Mouse (Mus musculus): ENCODE results near the gene Rpl18. TPM values are rescaled to one million over a fixed set of nuclear protein-coding genes. Genes with fewer than 3 reads are reported as not detected.

Gene Rpl18
- polyA plus RNA-seq, 1 experiment from 2014 or later, result 893 TPM

DNA sequence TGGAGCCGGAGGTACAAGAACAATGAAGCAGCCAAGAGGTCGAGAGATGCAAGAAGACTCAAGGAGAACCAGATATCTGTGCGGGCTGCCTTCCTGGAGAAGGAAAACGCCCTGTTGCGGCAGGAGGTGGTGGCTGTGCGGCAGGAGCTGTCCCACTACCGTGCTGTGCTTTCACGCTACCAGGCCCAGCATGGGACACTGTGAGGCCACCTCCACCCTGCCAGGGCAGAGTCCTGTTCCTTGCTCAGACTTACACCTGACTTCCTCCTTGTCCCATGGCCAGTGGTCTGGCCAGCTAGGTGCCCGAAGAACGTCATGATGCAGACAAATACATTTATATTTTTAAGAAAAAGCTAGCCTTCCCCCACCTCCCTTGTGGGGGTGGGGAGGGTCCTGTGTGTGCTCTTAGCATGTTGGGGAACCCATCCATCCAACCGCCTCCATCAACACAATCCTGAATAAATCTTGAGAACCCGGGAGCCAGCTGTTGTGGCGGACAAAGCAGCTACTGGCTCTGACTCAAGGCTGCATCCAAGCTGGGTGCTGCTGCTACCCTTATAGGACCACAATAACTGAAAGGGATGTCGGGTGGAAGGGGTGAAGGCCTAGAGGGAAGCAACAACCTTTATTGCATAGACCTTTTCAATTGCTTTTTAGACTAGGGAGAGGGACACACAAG is 5.4 kb upstream of the Rpl18 start:
- DNase-seq (ENCODE audit: low spot score) (no peak), ATAC-seq (ENCODE audit: low FRiP score, low TSS enrichment) (no peak)
- Histone ChIP-seq H3K4me3 (ENCODE audit: low read depth, low read length) (no peak overlapping the region), H3K9ac (ENCODE audit: low read length) (no peak overlapping the region), H3K36me3 (ENCODE audit: control insufficient read depth, insufficient read depth, low read length) (peaks cover 27% of the 10 kb centered on the region), H3K4me1 (replicated peaks; ENCODE audit: control insufficient read depth, insufficient read depth) (peaks cover 11% of the 10 kb centered on the region; the same call in 1 of the 2 replicates), H3K9me3 (ENCODE audit: control insufficient read depth, low read length) (no peaks in the 10 kb centered on the region), H3K27me3 (ENCODE audit: control insufficient read depth, insufficient read depth, low read length) (no peaks in the 10 kb centered on the region), H3K27ac (replicated peaks) (no peak overlapping the region), H3K4me2 (replicated peaks; ENCODE audit: low read depth) (no peak overlapping the region)
- WGBS, result 58% methylated on average over 14 of the region's 14 CpGs
- no peak for TF ChIP-seq EP300 (optimal IDR thresholded peaks at IDR 0.05)
- no peak for TF ChIP-seq CTCF (IDR thresholded peaks at IDR 0.05; ENCODE audit: low read depth)

DNA sequence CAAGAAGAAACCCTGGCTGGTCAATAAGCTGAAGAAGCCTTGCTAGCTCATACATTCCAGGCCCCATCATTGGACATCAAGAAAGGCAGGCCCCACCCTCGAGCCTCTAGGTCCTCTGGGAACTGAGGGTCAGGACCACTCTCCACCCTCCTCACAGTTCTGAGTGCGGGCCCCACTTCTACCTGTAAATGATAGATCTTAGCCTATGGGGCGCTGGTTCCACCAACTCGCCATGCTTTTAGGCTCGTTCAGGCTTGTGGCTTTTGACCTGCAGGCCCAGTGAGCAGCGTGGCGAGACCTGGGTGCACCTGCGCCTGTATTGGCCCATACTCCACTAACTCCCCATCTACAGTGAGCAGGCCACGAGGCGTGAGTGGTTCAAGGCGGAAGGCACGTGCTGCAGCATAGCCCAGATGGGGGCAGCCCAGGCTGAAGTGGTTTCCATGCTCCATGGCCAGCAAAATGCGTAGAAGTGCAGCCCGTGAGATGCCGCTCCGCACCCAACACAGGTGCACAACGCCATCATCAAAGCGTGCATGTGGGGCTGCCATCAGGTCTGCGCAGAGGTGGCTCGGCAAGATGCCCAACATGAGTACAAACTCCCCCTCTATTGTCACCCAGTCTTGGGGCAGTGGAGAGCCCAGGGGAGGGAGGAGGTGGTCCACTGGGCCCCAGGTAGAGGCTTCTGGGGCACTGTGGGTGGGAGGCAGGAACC is 4.6 kb upstream of the Rpl18 start:
- no peaks in the 10 kb centered on the region for H3K9me3 ChIP-seq (ENCODE audit: control insufficient read depth, low read length)
- no peak overlapping the region for H3K4me2 ChIP-seq (replicated peaks; ENCODE audit: low read depth)
- H3K36me3 ChIP-seq (ENCODE audit: control insufficient read depth, insufficient read depth, low read length), result peaks cover 27% of the 10 kb centered on the region
- TF ChIP-seq EP300 (optimal IDR thresholded peaks at IDR 0.05) (no peak), CTCF (IDR thresholded peaks at IDR 0.05; ENCODE audit: low read depth) (no peak)
- H3K9ac ChIP-seq (ENCODE audit: low read length), result no peak overlapping the region
- DNase-seq (ENCODE audit: low spot score) (peak; percentile 14), ATAC-seq (ENCODE audit: low FRiP score, low TSS enrichment) (no peak)
- H3K27ac ChIP-seq (replicated peaks), result no peak overlapping the region
- H3K27me3 ChIP-seq (ENCODE audit: control insufficient read depth, insufficient read depth, low read length), result no peaks in the 10 kb centered on the region
- H3K4me3 ChIP-seq (ENCODE audit: low read depth, low read length), result no peak overlapping the region
- WGBS, result 85% methylated on average over 20 of the region's 20 CpGs
- peaks cover 13% of the 10 kb centered on the region; the same call in 1 of the 2 replicates for H3K4me1 ChIP-seq (replicated peaks; ENCODE audit: control insufficient read depth, insufficient read depth)

DNA sequence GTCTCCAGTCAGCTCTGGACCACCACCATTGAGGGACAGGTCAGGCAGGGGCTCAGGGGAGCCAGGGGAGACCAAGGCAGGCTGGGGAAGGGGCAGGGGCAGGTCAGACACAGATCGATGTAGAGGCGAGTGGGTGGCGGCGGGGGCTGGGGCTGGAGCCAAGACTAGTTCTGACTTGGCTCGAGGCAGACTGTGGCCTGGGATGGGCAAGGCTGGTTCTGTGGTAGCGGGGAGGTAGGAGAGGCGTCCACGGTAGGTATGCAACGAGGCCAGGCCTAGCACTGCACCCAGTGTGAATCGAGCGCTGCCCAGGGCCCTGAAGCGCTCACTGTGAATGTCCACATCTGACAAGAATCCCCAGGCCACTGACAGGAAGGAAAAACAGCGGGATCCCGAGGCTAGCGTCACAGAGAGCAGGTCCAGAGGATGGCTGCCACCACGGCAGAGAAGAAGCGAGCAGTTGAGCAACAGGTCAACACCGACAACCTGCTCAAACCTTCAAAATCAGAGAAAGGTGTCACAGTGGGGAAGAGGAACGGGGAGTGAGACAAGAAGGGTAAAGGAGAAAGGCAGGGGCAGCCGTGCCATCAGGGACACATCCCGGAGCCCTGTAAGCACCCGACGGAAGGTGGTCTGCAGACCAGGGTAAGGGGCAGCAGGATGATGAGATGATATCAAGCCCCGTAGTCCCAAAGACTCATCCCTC is 3.8 kb upstream of the Rpl18 start:
- Histone ChIP-seq H3K4me2 (replicated peaks; ENCODE audit: low read depth) (no peak overlapping the region), H3K4me1 (replicated peaks; ENCODE audit: control insufficient read depth, insufficient read depth) (peaks cover 19% of the 10 kb centered on the region), H3K36me3 (ENCODE audit: control insufficient read depth, insufficient read depth, low read length) (peaks cover 27% of the 10 kb centered on the region), H3K27ac (replicated peaks) (no peak overlapping the region), H3K4me3 (ENCODE audit: low read depth, low read length) (no peak overlapping the region), H3K27me3 (ENCODE audit: control insufficient read depth, insufficient read depth, low read length) (no peaks in the 10 kb centered on the region), H3K9ac (ENCODE audit: low read length) (no peak overlapping the region), H3K9me3 (ENCODE audit: control insufficient read depth, low read length) (no peaks in the 10 kb centered on the region)
- no peak for ATAC-seq (ENCODE audit: low FRiP score, low TSS enrichment)
- WGBS, result 88% methylated on average over 23 of the region's 24 CpGs
- no peak for DNase-seq (ENCODE audit: low spot score)
- no peak for TF ChIP-seq EP300 (optimal IDR thresholded peaks at IDR 0.05)
- TF ChIP-seq CTCF (IDR thresholded peaks at IDR 0.05; ENCODE audit: low read depth), result no peak

- Histone ChIP-seq H3K27ac (replicated peaks) (no peak overlapping the region; the same call in 1 of the 2 replicates), H3K27me3 (ENCODE audit: control insufficient read depth, insufficient read depth, low read length) (no peaks in the 10 kb centered on the region), H3K9ac (ENCODE audit: low read length) (no peak overlapping the region), H3K4me1 (replicated peaks; ENCODE audit: control insufficient read depth, insufficient read depth) (peaks cover 20% of the 10 kb centered on the region), H3K4me2 (replicated peaks; ENCODE audit: low read depth) (no peak overlapping the region), H3K4me3 (ENCODE audit: low read depth, low read length) (no peak overlapping the region), H3K36me3 (ENCODE audit: control insufficient read depth, insufficient read depth, low read length) (peaks cover 27% of the 10 kb centered on the region), H3K9me3 (ENCODE audit: control insufficient read depth, low read length) (no peaks in the 10 kb centered on the region)
- no peak for TF ChIP-seq CTCF (IDR thresholded peaks at IDR 0.05; ENCODE audit: low read depth)
- TF ChIP-seq EP300 (optimal IDR thresholded peaks at IDR 0.05), result no peak
- 78% methylated on average over 19 of the region's 21 CpGs for WGBS
- ATAC-seq (ENCODE audit: low FRiP score, low TSS enrichment) (peak; percentile 57), DNase-seq (ENCODE audit: low spot score) (peak; percentile 94)
Measured at GRCm38 (mm10) chr7:45712022-45712757, 3.1 kb upstream of the Rpl18 start.

DNA sequence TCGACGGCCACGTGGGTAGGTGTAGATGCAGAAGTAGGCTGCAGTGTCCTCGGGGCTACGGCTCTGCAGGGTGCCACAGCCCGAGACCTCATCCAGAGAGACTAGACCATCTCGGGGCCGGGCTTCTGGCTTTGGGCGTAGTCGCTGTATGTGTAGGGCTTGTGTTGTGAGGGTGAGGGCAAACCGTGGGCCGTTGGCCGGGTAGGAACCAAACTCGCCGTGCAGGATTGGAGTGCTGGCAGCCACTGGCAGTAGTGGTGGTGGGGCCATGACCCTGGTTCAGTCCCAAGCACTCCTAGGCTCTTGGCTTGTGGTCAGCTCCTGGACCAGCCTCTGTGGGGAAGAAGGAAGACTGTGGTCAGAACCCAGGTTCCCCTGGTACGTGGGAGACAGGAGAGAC is 1.9 kb upstream of the Rpl18 start:
- DNase-seq (ENCODE audit: low spot score) (peak; percentile 41), ATAC-seq (ENCODE audit: low FRiP score, low TSS enrichment) (no peak)
- Histone ChIP-seq H3K4me3 (ENCODE audit: low read depth, low read length) (peak overlapping the region; percentile 67; the same call in 1 of the 2 replicates), H3K4me2 (replicated peaks; ENCODE audit: low read depth) (peak overlapping the region; percentile 91), H3K9ac (ENCODE audit: low read length) (peak overlapping the region; percentile 87; the same call in 1 of the 2 replicates), H3K27ac (replicated peaks) (peak overlapping the region; percentile 82), H3K27me3 (ENCODE audit: control insufficient read depth, insufficient read depth, low read length) (no peaks in the 10 kb centered on the region), H3K4me1 (replicated peaks; ENCODE audit: control insufficient read depth, insufficient read depth) (peaks cover 17% of the 10 kb centered on the region), H3K9me3 (ENCODE audit: control insufficient read depth, low read length) (no peaks in the 10 kb centered on the region), H3K36me3 (ENCODE audit: control insufficient read depth, insufficient read depth, low read length) (peaks cover 27% of the 10 kb centered on the region)
- 80% methylated on average over 16 of the region's 16 CpGs for WGBS
- TF ChIP-seq EP300 (optimal IDR thresholded peaks at IDR 0.05), result no peak
- no peak for TF ChIP-seq CTCF (IDR thresholded peaks at IDR 0.05; ENCODE audit: low read depth)

All from stomach, postnatal 0 days (tissue).